Mouse (Mus musculus) adrenal gland, adult 8-10 months (tissue): Measurements from ENCODE around the gene Far2. TPM values are rescaled to one million over a fixed set of nuclear protein-coding genes. Genes with fewer than 3 reads are reported as not detected.

Experiments used
- DNase-seq: peaks from one replicate; pipeline ENCODE4 v3.0.0; 2022
- total RNA-seq, 4 experiments: library from RNA; stranded (reverse); gene quantifications; 2 replicates each; pipeline ENCODE4 v1.2.4; 2022

Gene Far2
- 1 to 10 TPM; 2.2 to 3.4 (median 3.0) TPM for total RNA-seq

DNA sequence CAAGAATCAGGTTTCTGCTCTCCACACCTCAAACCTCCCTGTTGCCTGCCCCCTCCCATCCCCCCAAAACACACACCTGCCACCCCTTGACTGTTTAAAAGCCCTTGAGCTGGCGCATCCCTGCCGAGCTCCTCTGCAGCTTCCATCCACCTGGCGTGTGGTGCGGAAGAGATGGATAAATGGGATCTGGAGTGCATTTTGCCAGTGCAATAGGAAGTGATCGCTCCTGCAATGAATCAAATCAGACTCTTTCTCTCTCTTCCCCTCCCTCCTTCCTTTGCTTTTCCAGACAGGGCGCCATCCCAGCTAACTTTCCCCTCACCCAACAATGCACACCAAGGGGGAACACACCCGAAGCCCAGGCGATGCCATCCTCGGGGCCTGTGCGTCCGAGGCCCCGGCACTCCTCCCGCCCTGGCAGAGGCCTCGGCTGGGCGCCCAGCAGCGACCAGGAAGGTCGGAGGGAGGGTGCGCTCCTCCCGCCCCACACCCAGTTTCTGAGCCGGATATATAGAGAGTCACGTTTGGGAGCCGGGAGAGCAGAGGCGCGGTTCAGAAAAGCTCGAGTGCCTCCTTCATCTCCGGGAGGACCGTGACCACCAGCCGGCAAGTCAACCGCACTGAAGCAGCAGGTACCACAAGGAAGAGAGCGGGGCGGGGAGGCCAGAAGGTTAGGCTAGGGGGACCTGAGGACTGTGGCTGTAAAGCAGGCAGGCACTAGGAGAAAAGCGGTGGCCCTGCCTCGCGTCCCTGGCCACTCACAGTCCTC, at the start of gene Far2:
TSS of gene Far2 (plus strand) at position 379 of the 769 bp plus-strand sequence.
- peak; percentile 15 for DNase-seq

DNA sequence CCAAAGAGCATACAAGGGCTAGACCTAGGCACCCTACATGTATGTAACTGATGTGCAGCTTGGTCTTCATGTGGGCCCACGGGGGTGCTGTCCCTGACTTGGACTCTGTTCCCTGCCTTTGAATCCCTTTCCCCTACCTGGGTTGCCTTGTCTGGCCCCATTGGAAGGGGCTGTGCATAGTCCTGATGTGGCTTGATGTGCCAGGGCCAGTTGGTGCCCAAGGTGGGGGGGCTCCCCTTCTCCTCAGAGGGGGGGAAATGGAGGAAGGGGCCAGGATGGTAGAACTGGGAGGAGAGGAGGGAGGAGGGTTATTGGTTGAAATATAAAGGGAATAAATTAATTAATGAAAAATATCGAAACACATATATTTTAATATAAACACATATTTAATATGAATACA, 46.6 kb upstream of the Far2 start:
- no peak for DNase-seq

DNA sequence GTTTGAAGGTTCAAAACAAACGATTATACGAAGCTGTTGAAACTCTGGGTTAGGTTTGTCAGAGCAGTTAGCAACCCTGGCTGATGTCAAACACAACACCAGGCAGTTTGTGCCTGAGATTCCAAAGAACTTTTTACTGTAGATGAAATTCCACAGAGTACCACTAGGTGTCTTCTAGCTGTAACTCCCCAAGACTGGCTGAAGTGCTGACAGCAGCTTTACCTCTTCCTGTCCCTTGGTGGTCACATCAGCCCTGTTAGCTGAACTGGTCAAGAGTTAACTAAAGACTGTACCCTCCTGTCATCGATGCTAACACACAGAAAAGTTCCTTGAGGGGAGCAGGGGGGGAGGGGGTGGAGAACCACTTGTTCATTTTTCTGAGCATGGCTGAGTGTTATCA, 46.0 kb upstream of the Far2 start:
- no peak for DNase-seq

DNA sequence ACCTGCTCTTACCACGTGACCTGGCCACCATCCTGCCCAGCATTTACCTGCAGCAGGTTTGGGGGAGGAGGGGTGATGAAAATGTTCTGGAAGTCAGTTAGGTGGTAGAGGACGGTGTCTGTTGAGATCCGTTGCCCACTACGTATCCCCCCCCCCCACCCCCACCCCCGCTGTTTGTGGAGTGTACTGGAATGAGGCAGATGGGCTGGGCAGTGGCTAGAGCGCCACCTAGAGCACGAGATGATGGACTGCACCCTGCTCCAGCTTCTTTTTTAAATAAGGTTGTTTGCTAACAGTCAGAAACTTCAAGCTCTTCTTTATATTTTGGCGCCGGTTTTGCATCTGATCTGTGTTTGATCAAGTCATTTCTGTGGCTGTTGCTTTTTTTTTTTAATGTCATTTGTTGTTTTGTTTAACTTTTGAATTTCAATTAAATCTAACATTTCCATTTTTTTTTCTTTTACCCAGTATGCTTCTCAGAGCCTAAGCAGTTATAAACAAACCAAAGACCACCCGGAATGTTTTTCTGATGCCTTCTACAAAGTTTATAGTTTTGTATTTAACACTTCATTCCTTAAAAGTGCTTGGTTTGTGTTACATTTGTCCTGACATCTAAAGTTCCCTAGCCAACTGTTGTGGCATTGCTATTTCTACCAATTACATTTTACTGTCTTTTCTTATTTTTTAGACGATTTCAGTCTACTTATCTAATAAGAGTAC, 40.8 kb upstream of the Far2 start:
- no peak for DNase-seq

DNA sequence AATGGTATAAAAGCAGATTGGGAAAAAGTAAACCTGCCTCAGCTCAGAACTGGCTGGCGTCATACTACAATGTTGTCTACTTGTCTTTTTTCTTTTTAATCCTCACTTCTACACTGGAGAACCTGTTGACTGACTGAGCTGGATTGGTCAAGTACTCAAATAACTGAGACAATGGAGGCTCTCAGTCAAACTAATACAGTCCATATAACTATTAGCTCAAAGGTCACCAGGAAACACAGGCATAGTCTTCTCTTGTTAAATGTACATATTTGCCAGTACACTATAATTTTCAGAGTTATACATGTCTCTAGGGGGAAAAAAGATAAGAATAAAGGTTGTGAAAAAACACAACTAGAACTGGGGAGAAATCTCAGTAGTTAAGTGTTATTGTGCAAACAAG, 6.3 kb upstream of the Far2 start:
- DNase-seq: no peak

DNA sequence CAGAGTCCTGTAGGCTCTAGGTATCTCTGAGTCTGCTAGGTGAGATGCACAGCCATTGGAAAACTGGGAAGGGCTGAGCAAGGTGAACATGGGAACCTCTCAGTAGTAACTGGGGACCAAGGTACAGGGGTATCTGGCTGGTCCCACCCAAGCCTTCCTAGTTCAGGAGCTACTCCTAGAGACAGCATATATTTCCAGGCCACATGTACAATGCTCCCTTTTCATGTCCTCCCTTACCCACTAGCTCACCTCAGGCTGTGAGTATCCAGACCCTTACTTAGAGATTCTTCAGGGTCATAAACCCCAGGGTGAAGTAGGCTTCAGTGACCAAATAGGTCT, 560 bp downstream of the Far2 start:
- DNase-seq: no peak

DNA sequence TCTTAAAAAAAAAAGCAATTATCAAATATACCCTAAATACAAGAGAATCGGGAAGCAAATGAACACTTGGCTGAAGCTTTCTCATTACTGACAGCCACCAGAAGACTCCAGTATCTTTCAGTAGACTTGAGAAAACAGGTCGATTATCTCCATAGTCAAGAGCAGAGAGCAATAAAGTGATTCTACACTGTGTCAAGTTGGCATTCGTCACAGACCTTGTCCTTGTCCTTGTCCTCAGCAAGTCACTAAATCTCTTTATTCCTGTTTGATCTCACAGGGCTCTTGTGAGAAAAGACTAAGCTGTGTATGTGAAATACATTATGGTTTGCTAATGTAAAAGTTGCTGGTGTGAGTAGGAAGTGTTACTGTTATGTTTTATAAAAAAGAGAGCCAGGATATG, 16.1 kb downstream of the Far2 start:
- peak; percentile 64 for DNase-seq

DNA sequence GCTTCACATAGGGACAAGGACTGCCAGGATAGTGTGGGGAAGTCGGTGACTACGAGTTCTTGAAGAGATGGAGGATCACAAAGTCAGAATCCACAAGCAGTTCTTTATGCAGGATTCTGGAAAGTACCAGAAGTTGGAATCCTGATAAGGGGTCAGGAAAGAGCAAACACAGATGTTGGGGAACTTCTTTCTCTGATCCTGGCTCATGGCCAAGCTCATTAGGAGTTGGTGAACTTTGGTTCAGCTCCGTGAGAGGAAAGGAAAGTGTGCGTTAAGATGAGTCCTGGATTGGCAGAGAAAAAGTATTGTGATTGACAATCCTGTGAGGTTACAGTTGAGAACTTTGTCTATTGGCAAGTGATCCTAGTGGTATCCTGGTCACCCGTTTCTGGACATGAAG, 19.2 kb downstream of the Far2 start:
- no peak for DNase-seq

DNA sequence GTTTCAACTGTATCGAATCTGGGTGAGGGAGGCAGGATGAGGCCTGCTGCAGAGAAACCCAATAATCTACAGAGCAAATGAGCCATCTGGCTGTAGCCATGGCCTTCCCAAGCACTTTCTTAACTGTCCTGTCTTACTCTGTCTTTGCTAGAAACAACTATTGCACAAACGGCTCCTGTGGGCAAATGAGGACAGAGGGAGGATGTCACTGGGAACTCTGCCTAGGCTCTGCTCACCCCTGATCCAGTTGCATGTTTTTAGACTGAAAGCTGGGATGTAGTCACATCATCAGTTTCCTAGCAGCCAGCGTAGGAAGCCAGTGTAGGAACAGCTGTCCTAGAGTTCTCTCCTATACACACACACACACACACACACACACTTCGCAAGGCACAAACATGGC, 21.7 kb downstream of the Far2 start:
- DNase-seq: peak; percentile 44

DNA sequence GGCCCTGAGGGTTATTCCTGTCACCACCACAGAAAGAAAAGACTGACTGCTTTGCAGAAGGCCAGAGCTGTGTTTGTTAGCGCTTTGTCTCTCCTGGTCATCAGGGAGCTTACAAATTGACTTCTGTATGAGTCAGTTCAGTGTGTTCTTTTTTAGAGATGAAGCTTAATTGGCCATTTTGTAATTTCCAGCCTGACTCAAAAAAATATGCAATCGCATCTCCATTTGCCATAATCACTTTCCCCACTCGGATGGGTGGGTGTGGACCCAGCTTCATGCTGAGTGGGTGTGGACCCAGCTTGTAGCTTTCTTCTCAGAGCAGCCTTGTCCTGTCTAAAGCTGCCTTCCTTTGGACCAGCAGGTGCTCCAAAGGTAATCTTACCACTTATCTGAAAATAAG, 26.5 kb downstream of the Far2 start:
- DNase-seq: no peak

DNA sequence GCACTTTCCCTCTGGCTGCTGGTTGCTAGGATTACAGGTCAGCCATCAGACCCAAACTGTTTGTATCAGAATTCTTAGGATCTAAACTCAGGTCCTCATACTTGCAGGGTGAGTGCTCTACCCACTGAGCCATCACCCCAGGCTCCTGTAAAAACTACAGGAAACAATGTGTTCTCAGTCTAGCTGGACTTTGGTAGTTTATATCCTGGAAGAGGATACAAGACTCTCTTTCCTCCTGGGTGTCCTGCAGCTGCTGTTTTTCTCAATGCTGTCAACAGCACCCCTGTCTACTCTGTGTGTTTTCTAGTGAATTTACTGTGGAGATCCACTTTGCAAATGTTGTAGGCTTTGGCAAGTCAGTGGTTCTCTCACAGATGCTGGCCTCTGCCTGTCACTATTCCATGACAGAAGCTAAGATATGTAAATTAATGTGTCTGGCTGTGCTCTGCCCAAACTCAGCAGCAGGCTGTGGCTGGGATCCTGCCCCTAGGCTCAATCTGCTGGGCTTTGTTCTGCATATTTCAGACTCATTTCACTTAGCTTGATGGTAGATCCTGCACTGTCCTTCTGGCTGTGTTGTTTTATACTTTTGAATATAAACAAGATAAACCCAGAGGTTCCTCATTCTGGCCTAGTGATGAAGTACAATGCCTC, 27.3 kb downstream of the Far2 start:
- DNase-seq: no peak

DNA sequence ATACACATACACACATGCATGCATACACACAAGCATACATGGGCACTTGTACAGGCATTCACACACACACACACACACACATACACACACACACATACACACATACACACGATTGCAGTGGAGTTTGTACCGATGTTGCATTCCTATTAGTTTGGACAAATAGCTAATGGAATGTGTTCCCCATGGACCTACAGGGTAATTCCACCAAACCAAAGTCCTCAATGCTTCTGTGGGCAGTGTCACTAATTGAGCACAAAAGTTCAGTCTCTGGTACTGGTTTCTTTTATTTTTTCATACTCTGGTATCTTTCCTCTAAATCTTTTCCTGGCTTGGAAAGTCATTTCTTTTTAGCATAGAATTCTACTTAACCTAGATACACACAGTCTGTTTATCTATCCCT, 36.8 kb downstream of the Far2 start:
- no peak for DNase-seq

DNA sequence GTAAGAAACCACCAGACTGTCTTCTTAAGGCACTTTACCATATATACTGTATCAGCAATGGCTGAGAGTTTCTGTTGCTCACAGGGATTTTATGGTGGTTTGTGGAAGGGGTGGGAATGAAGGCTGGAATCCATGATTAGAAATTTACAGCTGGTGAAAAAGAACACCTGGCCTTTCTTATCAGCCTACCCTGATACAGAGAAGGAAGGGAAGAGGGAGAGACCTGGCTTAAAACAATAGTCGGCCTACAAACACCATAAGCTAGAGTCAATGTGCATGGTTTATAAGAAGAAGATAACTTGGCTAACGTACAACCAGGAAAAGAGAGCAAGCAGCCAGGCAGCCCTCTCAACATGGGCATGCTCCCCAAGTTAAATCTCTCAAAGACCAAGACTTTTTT, 37.3 kb downstream of the Far2 start:
- no peak for DNase-seq

DNA sequence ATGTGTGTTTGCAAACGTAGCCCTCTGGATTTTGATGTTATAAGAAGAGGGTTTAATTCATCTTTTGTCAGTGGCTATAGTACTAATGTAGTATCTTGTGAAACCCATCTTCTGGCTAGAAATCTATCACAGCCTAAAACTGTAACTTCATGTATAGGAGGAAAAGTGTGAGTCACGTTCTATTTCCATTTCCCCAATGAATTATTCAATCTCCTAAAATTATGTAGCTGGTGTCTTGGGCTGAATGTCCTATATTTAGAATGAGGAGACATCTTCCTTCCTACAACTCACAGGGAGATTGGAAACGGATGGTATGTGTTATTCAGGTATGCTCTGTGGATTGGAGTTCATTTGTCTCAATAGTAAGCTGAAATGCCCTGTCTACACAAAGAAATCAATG, 50.0 kb downstream of the Far2 start:
- DNase-seq: no peak

DNA sequence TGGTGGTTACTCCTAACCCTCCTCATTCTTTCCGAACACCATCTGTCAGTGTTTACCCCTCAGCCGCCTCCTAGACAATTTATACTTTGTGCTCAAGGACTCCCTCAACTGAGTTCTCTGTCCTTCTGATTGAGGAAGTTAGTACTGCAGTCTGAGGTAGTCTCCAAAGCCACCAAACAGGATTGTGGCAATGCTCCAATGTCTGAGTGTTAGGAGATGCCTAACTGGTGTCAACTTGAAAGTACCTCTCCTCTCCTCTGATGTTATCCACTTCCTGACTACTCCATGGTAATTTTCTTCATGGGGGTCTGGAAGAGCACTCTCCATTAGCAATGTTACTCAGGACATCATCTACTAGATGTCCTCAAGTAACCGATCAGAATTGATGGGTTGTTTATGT, 54.9 kb downstream of the Far2 start:
- DNase-seq: no peak

DNA sequence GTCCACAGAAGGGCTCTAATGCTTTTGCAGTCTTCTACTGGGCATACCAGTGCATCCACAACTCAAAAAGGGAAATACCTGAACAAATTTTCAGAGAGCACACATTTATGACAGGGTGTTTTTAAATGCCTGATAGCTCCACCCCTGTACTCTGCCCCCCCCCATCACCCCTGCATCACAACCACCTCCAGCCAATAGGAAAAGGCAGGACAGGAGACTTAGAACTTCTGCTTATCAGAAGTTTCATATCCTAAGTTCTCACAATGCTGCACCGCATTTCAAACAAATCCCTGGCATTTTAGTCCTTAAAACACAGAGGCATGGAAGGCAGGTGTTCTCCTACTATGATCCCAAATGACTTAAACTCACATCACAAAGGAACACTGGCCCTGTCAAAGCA, 55.4 kb downstream of the Far2 start:
- DNase-seq: no peak

DNA sequence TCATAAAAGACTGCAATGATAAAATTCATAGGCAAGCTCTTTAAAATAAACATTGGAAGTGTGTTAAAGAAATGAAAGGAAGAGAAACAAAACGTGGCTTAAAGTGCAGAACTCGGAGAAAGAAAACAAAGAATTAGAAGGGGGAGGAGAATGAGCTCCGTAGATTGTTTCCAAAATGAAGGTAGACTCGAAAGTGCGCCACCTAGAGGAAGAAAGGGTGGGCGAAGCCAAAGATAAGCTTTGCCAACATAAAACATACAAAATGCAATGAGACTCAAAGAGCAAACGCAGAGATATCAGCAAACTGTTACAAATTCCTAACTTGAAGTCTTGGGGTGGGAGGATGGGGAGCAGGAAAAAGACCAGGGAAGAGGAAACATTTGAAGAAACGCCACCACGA, 57.2 kb downstream of the Far2 start:
- DNase-seq: peak; percentile 8

DNA sequence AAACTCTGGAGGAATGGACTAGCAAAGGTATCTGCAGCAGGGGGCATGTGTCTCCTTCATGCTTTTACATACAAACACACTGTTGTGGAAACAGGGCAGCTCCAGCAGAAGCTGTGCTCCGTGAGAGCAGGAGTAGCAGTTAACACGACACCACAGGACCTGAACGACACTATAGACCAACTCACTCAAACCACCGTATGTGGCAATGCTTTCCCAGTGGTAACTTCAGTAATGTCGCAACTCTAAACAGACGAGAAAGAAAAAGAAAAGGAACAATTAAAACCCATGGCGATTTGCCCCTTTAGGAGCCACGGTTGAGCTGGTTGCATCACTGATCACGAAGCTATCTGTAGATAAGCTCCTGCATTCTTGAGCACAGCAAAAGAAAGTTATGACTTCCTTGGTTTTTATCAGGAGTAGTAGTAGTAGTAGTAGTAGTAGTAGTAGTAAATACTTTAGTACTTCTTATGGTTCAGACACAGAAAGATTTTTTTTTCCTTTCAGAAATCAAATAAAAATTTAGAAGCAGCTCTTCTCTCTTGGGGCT, 58.7 kb downstream of the Far2 start:
- DNase-seq: no peak

DNA sequence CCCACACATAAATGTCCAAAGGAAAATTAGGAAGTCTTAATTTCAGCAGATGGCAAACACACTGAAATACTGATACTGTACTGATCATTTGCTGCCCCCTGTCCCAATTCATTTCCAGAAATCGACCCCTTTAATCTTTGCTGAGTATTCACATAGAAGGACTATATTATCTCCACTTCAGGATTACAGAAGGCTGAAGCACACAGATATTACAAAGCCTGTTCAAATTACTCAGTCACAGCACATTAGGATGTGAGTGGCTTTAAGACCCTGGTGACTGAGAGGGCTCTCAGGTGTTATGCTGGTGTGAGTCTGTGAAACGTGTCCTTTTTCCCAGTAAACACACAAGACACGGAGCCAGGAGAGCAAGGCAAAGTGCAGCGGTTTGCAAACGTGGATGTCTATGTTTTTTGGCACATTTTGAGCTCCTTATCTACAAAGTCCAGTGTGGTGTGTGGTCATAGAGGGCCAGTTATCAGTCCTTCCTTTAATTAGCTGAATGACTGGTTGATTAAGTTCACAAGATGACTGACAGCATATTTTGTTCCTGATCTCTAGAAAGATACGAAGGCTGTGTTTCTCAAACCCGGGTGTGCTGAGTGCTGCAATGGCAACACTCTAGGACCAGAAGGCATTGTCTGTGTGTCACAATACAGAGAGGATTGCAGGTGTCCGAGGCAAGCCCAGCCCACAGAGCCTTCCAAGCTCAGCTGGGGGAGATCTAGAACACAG, 61.8 kb downstream of the Far2 start:
- DNase-seq: no peak

DNA sequence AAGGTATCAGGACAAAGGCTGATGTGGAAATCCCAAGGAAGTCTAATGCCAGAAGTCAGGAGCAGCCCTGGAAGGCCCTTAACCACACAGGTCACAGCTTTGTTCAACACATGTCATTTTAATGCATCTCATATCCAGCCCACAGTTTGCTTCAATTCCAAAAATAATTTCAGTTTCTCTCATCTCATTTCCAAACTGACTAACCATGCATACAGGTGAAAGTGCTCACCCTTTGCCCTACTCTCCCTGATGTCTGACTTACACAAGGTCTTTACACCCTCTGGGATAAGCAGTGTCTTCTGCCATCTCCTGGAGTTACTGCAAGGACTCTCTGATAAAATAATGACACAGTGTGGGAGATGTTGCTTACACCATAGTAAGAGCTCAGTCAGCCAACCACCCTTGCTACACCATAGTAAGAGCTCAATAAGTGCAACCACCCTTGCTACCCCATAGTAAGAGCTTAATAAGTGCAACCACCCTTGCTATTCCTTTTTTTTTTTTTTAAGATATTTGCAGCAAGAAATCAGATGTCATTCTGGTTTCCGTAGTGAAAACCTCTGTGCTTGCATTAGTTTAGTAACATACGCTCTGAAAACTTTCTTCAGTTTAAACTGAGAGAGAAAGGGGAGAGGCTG, 64.1 kb downstream of the Far2 start:
- no peak for DNase-seq

DNA sequence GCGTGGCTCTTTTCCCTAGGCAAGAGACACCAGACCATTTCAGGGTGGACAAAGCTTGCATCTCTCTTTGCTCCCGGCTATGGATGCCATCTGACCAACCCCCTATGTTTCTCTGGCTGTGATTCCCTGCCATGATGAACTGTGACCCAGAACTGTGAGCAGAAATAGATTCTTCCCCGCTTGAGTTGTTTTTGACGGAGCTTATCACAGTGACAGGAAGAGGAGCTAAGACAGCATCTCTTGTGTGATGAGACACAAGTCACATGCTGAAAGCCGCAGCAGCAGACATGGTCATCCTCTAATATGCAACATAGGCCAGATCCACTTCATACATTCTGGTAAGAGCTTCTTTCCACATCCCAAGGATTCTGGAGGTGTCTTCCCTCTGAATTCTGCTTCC, 69.3 kb downstream of the Far2 start:
- no peak for DNase-seq

DNA sequence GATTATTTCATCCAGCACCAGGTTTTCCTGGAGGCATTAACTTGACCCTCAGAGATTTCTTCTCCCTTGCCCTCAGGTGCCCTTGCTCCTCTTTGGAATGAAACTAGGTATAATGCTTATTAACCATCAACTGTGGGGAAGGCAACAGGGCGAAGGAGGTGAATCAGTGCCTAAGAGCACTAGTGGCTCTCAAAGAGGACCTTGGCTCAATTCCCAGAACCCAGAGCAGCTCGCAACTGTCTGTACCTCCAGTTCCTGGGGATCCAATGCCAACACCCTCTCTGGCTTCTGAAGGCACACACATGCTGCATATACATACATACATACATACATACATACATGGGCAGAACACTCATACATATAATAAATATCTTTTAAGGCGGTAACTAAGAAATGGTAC, 69.8 kb downstream of the Far2 start:
- no peak for DNase-seq
